Mouse (Mus musculus) frontal cortex, postnatal 25 days (tissue): ENCODE results near the gene Tarsl2.

Source experiments
- DNase-seq, 2 experiments: peaks; one replicate each; pipeline ENCODE4 v3.0.0; 2022; ENCODE audit warnings: low spot score in 2 of 2

Gene Tarsl2

GRCm38 (mm10) chr7:65644643-65645351 is at the start of gene Tarsl2:
Gene Tarsl2 (plus strand): TSS chr7:65644898.
- DNase-seq: peak; percentile 78 to 91

- DNase-seq: no peak
These were observed 38.6 kb upstream of the Tarsl2 start for GRCm38 (mm10) chr7:65606124-65606523.

- no peak for DNase-seq
These were observed 37.7 kb upstream of the Tarsl2 start for GRCm38 (mm10) chr7:65607003-65607402.

GRCm38 (mm10) chr7:65610171-65610570 is 34.5 kb upstream of the Tarsl2 start:
- peak; percentile 48 to 64 for DNase-seq

- DNase-seq: no peak
These were observed 34.0 kb upstream of the Tarsl2 start for GRCm38 (mm10) chr7:65610673-65611072.

GRCm38 (mm10) chr7:65611298-65611697 is 33.4 kb upstream of the Tarsl2 start:
- no peak for DNase-seq

GRCm38 (mm10) chr7:65613723-65614122 is 31.0 kb upstream of the Tarsl2 start:
- no peak for DNase-seq

GRCm38 (mm10) chr7:65618751-65619150 is 25.9 kb upstream of the Tarsl2 start:
- DNase-seq: no peak

- DNase-seq: no peak
These were observed 24.0 kb upstream of the Tarsl2 start for GRCm38 (mm10) chr7:65620746-65621145.

- no peak for DNase-seq
These were observed 21.4 kb upstream of the Tarsl2 start for GRCm38 (mm10) chr7:65623330-65623729.

GRCm38 (mm10) chr7:65625528-65625927 is 19.2 kb upstream of the Tarsl2 start:
- DNase-seq: no peak

GRCm38 (mm10) chr7:65629846-65630245 is 14.9 kb upstream of the Tarsl2 start:
- DNase-seq: no peak

GRCm38 (mm10) chr7:65630661-65631060 is 14.0 kb upstream of the Tarsl2 start:
- no peak for DNase-seq

GRCm38 (mm10) chr7:65635831-65636230 is 8.9 kb upstream of the Tarsl2 start:
- no peak for DNase-seq

GRCm38 (mm10) chr7:65636356-65636880 is 8.3 kb upstream of the Tarsl2 start:
- DNase-seq: no peak

- no peak for DNase-seq
These were observed 6.4 kb upstream of the Tarsl2 start for GRCm38 (mm10) chr7:65638170-65638770.

- DNase-seq: no peak
These were observed 4.8 kb upstream of the Tarsl2 start for GRCm38 (mm10) chr7:65639821-65640382.

- no peak for DNase-seq
These were observed 4.0 kb upstream of the Tarsl2 start for GRCm38 (mm10) chr7:65640672-65641071.

GRCm38 (mm10) chr7:65642371-65643304 is 2.1 kb upstream of the Tarsl2 start:
- no peak for DNase-seq

GRCm38 (mm10) chr7:65643861-65644421 is 757 bp upstream of the Tarsl2 start:
- DNase-seq: no peak

- DNase-seq: no peak
These were observed 1.3 kb downstream of the Tarsl2 start for GRCm38 (mm10) chr7:65645996-65646395.
